Mouse (Mus musculus): Measurements from ENCODE around the gene Nucb1. TPM values are rescaled to one million over a fixed set of nuclear protein-coding genes. Genes with fewer than 3 reads are reported as not detected.
"Not testable (repeated sequence)": the region's sequence is repeated elsewhere in the genome, so short reads cannot be mapped to it uniquely, and the experiment has no call there.

Nucb1 gene
- total and polyA plus RNA-seq, 2 experiments from 2014 or later, result 137 TPM

GRCm38 (mm10) chr7:45482166-45482565, 28.0 kb downstream of the Nucb1 start:
- H3K36me3 ChIP-seq (ENCODE audit: insufficient read depth, low read length), result no peaks in the 10 kb centered on the region
- 100% methylated on average over 1 of the region's 1 CpGs for WGBS
- H3K4me2 ChIP-seq (ENCODE audit: low read depth, low read length, poor library complexity, severe bottlenecking), result no peak overlapping the region
- H3K4me3 ChIP-seq (ENCODE audit: low read depth, low read length), result no peak overlapping the region
- DNase-seq (ENCODE audit: low spot score) (no peak), ATAC-seq (ENCODE audit: low FRiP score) (no peak)
- no peak overlapping the region for H3K27ac ChIP-seq (ENCODE audit: low read depth, low read length)
- no peaks in the 10 kb centered on the region for H3K4me1 ChIP-seq (ENCODE audit: insufficient read depth, low read length)
- no peaks in the 10 kb centered on the region for H3K27me3 ChIP-seq (ENCODE audit: insufficient read depth, low read length)
- TF ChIP-seq CTCF (IDR thresholded peaks at IDR 0.05), result no peak
- H3K9me3 ChIP-seq (ENCODE audit: low read length), result no peaks in the 10 kb centered on the region
- no peak overlapping the region for H3K9ac ChIP-seq (replicated peaks; ENCODE audit: low read length, poor library complexity, severe bottlenecking)

DNA sequence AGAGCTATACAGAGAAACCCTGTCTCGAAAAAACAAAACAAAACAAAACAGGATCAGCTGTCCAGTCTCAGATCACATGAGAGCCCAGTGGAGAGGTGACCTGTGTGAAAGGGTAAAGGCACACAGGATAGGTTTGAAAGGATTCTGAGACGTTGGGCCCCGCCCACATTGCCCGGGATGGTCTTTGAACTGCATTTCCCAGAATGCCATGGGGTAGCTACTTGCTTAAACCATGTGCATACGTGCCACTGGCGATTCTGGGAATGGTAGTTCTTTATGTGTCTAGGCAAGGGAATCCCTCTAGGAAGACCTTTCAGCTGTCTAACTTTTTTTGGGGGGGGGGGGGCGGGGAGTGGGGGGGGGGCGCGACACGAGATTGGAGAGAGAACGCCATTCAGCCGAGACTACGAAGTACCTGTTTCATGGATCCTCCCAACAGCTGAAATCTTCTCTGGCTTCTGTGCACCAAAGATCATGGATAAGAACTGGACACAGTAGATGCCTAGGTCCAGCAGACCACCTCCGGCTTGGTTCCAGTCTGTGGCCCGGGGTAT, 28.8 kb downstream of the Nucb1 start, which contains the start of gene Tulp2:
TSS of gene Tulp2 (plus strand) at position 504 of the 554 bp plus-strand sequence.
- Histone ChIP-seq H3K9ac (replicated peaks; ENCODE audit: low read length, poor library complexity, severe bottlenecking) (no peak within 1 kb of the TSS), H3K4me1 (ENCODE audit: insufficient read depth, low read length) (no peaks in the 10 kb centered on the region), H3K27ac (ENCODE audit: low read depth, low read length) (no peak within 1 kb of the TSS), H3K4me3 (ENCODE audit: low read depth, low read length) (no peak within 1 kb of the TSS), H3K4me2 (ENCODE audit: low read depth, low read length, poor library complexity, severe bottlenecking) (no peak within 1 kb of the TSS), H3K9me3 (ENCODE audit: low read length) (no peaks in the 10 kb centered on the region), H3K27me3 (ENCODE audit: insufficient read depth, low read length) (no peaks in the 10 kb centered on the region), H3K36me3 (ENCODE audit: insufficient read depth, low read length) (no peaks in the 10 kb centered on the region)
- ATAC-seq (ENCODE audit: low FRiP score), result peak; percentile 49; the same call in 1 of the 2 replicates
- 51% methylated on average over 15 of the region's 15 CpGs for WGBS
- DNase-seq (ENCODE audit: low spot score), result peak; percentile 73
- TF ChIP-seq CTCF (IDR thresholded peaks at IDR 0.05), result no peak

GRCm38 (mm10) chr7:45480310-45480709, 29.9 kb downstream of the Nucb1 start:
- H3K27ac ChIP-seq (ENCODE audit: low read depth, low read length); H3K4me3 ChIP-seq (ENCODE audit: low read depth, low read length); H3K9ac ChIP-seq (replicated peaks; ENCODE audit: low read length, poor library complexity, severe bottlenecking); DNase-seq (ENCODE audit: low spot score); H3K4me1 ChIP-seq (ENCODE audit: insufficient read depth, low read length); H3K36me3 ChIP-seq (ENCODE audit: insufficient read depth, low read length); H3K27me3 ChIP-seq (ENCODE audit: insufficient read depth, low read length); H3K4me2 ChIP-seq (ENCODE audit: low read depth, low read length, poor library complexity, severe bottlenecking); H3K9me3 ChIP-seq (ENCODE audit: low read length); ATAC-seq (ENCODE audit: low FRiP score): not testable (repeated sequence)
- WGBS, result 86% methylated on average over 3 of the region's 4 CpGs

DNA sequence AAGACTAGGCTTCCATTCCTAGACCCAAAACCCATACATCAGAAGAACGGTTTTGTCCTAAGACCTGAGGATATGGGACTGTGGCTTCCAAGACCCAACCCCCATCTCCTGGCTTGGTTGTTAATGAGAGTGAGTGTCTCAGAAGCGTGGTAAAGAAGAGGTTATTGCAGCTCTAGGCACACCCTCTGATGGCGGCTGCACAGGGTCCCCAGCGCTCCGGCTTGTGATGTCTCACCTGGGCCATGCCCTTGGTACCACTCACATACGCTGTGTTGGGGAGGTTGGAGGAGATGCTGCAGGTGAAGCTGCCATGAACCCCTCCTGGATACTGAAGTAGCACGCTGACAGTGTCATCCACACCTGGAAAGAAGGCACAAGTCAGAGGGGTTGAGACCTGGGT, 31.4 kb downstream of the Nucb1 start:
- TF ChIP-seq CTCF (IDR thresholded peaks at IDR 0.05), result no peak
- ATAC-seq (ENCODE audit: low FRiP score) (no peak), DNase-seq (ENCODE audit: low spot score) (no peak)
- Histone ChIP-seq H3K27ac (ENCODE audit: low read depth, low read length) (no peak overlapping the region), H3K4me1 (ENCODE audit: insufficient read depth, low read length) (no peaks in the 10 kb centered on the region), H3K4me3 (ENCODE audit: low read depth, low read length) (no peak overlapping the region), H3K36me3 (ENCODE audit: insufficient read depth, low read length) (no peaks in the 10 kb centered on the region), H3K9ac (replicated peaks; ENCODE audit: low read length, poor library complexity, severe bottlenecking) (no peak overlapping the region), H3K4me2 (ENCODE audit: low read depth, low read length, poor library complexity, severe bottlenecking) (no peak overlapping the region), H3K27me3 (ENCODE audit: insufficient read depth, low read length) (no peaks in the 10 kb centered on the region), H3K9me3 (ENCODE audit: low read length) (no peaks in the 10 kb centered on the region)
- 93% methylated on average over 7 of the region's 7 CpGs for WGBS

DNA sequence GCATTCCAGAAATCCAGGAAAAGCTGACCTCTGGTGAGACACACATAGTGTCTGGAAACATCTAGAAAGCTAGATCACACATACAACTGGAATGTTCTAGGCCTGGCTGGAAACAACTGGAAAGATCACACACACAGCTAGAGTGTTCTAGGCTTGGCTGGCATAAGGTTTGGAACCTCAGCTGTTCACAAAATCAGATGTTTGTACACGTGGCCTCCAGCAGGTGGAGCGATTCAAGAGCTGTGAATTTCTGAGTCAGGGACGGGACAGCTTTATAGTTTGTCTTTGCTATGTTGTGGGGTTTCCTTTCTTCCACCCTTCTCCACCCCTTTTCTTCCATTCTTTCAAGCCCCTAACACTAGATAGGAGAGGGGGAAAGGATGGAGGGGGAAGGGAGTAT, 33.2 kb downstream of the Nucb1 start:
- ATAC-seq (ENCODE audit: low FRiP score) (no peak), DNase-seq (ENCODE audit: low spot score) (peak; percentile 72)
- 5% methylated on average over 3 of the region's 3 CpGs for WGBS
- Histone ChIP-seq H3K4me2 (ENCODE audit: low read depth, low read length, poor library complexity, severe bottlenecking) (no peak overlapping the region), H3K27me3 (ENCODE audit: insufficient read depth, low read length) (no peaks in the 10 kb centered on the region), H3K9me3 (ENCODE audit: low read length) (no peaks in the 10 kb centered on the region), H3K9ac (replicated peaks; ENCODE audit: low read length, poor library complexity, severe bottlenecking) (no peak overlapping the region), H3K36me3 (ENCODE audit: insufficient read depth, low read length) (no peaks in the 10 kb centered on the region), H3K27ac (ENCODE audit: low read depth, low read length) (no peak overlapping the region), H3K4me3 (ENCODE audit: low read depth, low read length) (no peak overlapping the region), H3K4me1 (ENCODE audit: insufficient read depth, low read length) (no peaks in the 10 kb centered on the region)
- TF ChIP-seq CTCF (IDR thresholded peaks at IDR 0.05), result peak; percentile 89

DNA sequence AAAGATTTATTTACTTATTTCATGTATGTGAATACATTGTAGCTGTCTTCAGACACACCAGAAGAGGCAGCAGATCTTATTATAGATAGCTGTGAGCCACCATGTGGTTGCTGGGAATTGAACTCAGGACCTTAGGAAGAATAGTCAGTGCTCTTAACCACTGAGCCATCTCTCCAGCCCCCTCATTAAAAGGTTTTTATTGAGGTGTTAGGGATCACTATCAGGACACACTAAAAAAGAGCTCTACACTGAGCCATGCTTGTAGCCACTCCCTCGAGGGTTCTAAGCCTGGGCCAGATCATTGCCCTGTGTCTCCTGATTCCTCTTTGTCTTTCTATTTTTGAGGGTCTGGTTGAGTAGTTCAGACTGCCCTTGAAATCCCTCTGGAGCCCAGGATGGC, 33.8 kb downstream of the Nucb1 start:
- H3K4me3 ChIP-seq (ENCODE audit: low read depth, low read length), result no peak overlapping the region
- no peak for TF ChIP-seq CTCF (IDR thresholded peaks at IDR 0.05)
- no peak overlapping the region for H3K4me2 ChIP-seq (ENCODE audit: low read depth, low read length, poor library complexity, severe bottlenecking)
- no peak overlapping the region for H3K9ac ChIP-seq (replicated peaks; ENCODE audit: low read length, poor library complexity, severe bottlenecking)
- H3K4me1 ChIP-seq (ENCODE audit: insufficient read depth, low read length), result no peaks in the 10 kb centered on the region
- 43% methylated on average over 1 of the region's 1 CpGs for WGBS
- H3K27ac ChIP-seq (ENCODE audit: low read depth, low read length), result no peak overlapping the region
- ATAC-seq (ENCODE audit: low FRiP score), result no peak
- H3K27me3 ChIP-seq (ENCODE audit: insufficient read depth, low read length), result no peaks in the 10 kb centered on the region
- no peaks in the 10 kb centered on the region for H3K9me3 ChIP-seq (ENCODE audit: low read length)
- no peak for DNase-seq (ENCODE audit: low spot score)
- H3K36me3 ChIP-seq (ENCODE audit: insufficient read depth, low read length), result no peaks in the 10 kb centered on the region
